Mouse (Mus musculus) E14TG2a.4 (cell line): ENCODE data around the gene Inhbc.

Source experiments
- H3K27me3 ChIP-seq: 2 replicates; pipeline ENCODE4 v1.6.1; 2014; ENCODE audit warnings: low read length, control low read depth; ENCODE audit not compliant: insufficient read depth
- H3K36me3 ChIP-seq: 2 replicates; pipeline ENCODE4 v1.6.1; 2014; ENCODE audit warnings: low read length, control low read depth; ENCODE audit not compliant: insufficient read depth
- H3K4me1 ChIP-seq: replicated peaks from 2 replicates; pipeline ENCODE4 v1.6.1; 2014; ENCODE audit warnings: low read depth, low read length, control low read depth
- H3K4me3 ChIP-seq: replicated peaks from 2 replicates; pipeline ENCODE4 v1.5.1; 2014; ENCODE audit warnings: mild to moderate bottlenecking, low read length
- H3K9me3 ChIP-seq: 2 replicates; pipeline ENCODE4 v1.6.1; 2014; ENCODE audit warnings: low read length, control low read depth
- CTCF ChIP-seq: conservative IDR thresholded peaks from 2 replicates; pipeline ENCODE4 v1.5.1; 2014; ENCODE audit warnings: low read length
- NANOG ChIP-seq: IDR thresholded peaks from 2 replicates; pipeline ENCODE4 v1.6.1; 2014; ENCODE audit warnings: borderline replicate concordance, low read length, mixed read lengths
- POU5F1 ChIP-seq: IDR thresholded peaks from 2 replicates; pipeline ENCODE4 v1.6.1; 2014; ENCODE audit warnings: low read length, borderline replicate concordance

Gene Inhbc

DNA sequence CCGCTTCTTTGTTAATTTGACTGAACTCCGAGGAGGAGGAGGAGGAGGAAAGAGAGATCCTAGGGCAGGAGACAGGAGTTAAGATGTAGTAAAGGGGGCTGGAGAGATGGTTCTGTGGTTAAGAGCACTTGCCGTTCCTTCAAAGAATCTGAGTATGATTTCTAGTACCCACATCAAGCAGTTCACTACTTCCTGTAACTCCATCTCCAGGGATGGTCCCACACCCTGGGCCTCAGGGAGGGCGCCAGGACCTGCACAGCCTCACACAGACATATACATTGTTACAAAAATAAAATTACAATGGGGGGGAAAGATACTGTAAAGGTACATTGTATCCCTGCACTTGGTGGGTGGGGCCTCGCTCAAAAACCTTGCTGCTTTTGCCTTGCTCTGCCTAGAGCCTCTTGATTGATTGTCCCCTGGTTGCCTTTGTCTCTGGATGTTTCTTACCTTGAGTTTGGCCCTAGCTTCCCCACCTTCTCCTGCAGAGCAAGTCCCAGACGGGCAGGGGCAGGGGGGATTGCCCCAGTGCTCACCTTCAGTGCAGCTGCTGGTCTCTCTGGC is 32.6 kb downstream of the Inhbc start:
- TF ChIP-seq POU5F1 (no peak), CTCF (no peak), NANOG (no peak)
- no peaks in the 10 kb centered on the region for H3K9me3 ChIP-seq
- H3K4me3 ChIP-seq, result peak overlapping the region; percentile 75
- H3K4me1 ChIP-seq, result peaks cover 74% of the 10 kb centered on the region
- no peaks in the 10 kb centered on the region for H3K27me3 ChIP-seq
- peaks cover 57% of the 10 kb centered on the region for H3K36me3 ChIP-seq

DNA sequence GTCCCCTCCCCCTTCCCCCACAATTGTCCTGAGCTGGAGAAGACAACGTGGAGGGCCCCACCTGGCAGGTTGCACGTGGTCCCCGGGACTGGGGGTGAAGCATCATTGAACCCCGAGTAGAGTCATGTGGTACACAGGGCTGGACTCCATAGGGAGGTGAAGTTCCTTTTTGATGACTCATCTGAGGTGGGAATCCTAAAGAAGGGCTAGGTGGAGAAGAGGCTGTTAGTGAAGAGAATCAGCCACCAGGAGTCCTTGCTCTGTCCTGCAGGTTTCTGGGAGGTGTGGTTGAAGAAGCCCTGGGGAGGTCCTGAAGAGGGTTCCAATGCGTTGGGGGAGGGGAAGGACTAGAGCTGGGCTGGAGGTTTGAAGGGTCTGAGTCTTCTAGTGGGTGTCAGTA is 33.3 kb downstream of the Inhbc start:
- Histone ChIP-seq H3K36me3 (peaks cover 63% of the 10 kb centered on the region), H3K4me1 (peaks cover 73% of the 10 kb centered on the region), H3K27me3 (no peaks in the 10 kb centered on the region), H3K9me3 (no peaks in the 10 kb centered on the region), H3K4me3 (peak overlapping the region; percentile 75)
- TF ChIP-seq POU5F1 (no peak), CTCF (no peak), NANOG (no peak)

DNA sequence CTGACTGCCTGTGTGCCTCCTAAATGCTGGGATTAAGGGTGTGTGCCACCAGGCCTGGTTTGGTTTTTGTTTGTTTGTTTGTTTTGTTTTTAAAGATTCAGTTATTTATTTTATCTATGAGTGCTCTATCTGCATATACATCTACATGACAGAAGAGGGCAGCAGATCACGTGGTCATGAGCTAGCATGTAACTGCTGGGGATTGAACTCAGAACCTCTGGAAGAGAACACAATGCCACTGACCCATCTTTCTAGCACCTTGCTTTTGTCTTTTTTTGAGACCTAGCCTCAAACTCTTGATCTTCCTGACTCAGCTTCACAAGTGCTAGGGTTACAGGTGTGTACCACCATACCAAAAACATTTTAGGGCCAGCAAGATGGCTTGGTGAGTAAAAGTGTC is 35.0 kb downstream of the Inhbc start:
- peak overlapping the region; percentile 75; the same call in 1 of the 2 replicates for H3K4me3 ChIP-seq
- H3K36me3 ChIP-seq, result peaks cover 79% of the 10 kb centered on the region
- no peaks in the 10 kb centered on the region for H3K9me3 ChIP-seq
- H3K4me1 ChIP-seq, result peaks cover 80% of the 10 kb centered on the region
- TF ChIP-seq POU5F1, result no peak
- TF ChIP-seq CTCF, result no peak
- TF ChIP-seq NANOG, result no peak
- no peaks in the 10 kb centered on the region for H3K27me3 ChIP-seq

DNA sequence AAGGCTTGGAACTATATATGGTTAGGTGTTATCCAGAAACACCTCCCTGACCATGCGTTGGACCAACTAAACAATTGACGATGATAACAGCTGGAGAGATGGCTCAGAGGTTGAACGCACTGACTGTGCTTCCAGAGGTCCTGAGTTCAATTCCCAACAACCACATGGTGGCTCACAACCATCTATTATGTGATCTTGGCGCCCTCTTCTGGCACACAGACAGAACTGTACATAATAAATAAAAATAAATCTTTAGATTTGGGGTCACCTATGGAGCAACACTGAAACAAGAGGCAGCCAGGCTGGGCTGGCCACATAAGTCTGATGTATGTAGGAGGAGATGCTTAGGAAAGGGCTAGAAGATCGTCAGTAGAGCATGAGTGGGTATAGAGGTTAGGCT is 37.1 kb downstream of the Inhbc start:
- H3K9me3 ChIP-seq, result no peaks in the 10 kb centered on the region
- peak; percentile 32; the same call in 1 of the 2 replicates for TF ChIP-seq CTCF
- TF ChIP-seq POU5F1, result no peak
- peaks cover 95% of the 10 kb centered on the region for H3K36me3 ChIP-seq
- no peaks in the 10 kb centered on the region for H3K27me3 ChIP-seq
- H3K4me3 ChIP-seq, result peak overlapping the region; percentile 51
- peaks cover 93% of the 10 kb centered on the region for H3K4me1 ChIP-seq

DNA sequence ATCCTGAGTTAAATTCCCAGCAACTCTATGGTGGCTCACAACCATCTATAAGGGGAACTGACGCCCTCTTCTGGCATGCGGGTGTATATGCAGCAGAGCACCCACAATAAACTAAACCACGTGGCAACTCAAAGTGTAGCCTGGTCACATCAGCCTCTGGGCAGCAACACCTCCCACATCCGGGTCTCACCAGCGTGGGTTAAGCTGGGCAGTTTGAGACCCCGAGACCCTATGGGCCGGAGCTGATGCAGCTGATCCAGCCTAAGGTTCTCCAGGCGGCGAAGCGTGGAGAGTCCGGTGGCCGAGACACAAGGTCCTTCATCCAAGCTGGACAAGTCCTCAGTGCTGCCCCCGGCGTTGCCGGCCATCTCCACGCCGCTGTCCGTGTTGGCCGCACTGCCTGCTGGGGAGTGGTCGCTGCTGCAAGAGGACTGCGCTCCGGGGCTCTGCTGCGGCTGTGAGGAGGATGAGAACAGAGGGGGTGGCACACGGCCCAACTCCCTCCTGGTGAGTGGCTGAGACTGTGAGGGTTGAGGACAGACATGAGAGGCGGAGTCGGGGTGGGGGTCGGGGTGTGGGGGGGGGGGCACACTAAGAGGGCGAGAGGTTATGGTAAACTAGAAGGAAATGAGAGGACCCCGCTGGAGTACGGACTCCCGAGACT is 37.9 kb downstream of the Inhbc start:
- no peaks in the 10 kb centered on the region for H3K9me3 ChIP-seq
- peaks cover 93% of the 10 kb centered on the region for H3K4me1 ChIP-seq
- H3K4me3 ChIP-seq, result peak overlapping the region; percentile 66
- TF ChIP-seq POU5F1 (no peak), CTCF (peak; percentile 86), NANOG (no peak)
- H3K36me3 ChIP-seq, result peaks cover 87% of the 10 kb centered on the region
- peaks cover 7% of the 10 kb centered on the region for H3K27me3 ChIP-seq

DNA sequence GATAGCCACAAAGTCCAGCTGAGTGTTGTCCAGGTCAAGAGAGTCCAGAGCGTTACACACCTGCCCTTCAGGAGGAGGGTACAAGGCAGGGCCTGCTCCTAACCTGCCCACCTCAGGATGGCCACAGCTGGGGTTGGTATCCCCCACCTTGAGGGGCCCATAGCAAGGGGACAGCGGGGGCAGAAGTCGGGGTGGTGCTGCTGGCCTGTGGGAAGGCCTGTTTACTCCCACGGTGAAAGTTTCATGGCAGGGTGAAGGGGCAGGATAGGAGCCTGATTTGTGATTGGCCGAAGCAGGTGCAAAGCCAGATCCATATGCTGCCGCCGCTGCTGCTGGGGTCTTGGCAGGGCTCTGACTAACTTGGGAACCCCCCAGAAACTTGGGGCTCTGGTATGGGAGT is 40.0 kb downstream of the Inhbc start:
- no peak overlapping the region for H3K4me3 ChIP-seq
- peaks cover 92% of the 10 kb centered on the region for H3K4me1 ChIP-seq
- TF ChIP-seq CTCF, result no peak
- TF ChIP-seq NANOG, result no peak
- TF ChIP-seq POU5F1, result no peak
- peaks cover 29% of the 10 kb centered on the region for H3K27me3 ChIP-seq
- no peaks in the 10 kb centered on the region for H3K9me3 ChIP-seq
- peaks cover 66% of the 10 kb centered on the region for H3K36me3 ChIP-seq

DNA sequence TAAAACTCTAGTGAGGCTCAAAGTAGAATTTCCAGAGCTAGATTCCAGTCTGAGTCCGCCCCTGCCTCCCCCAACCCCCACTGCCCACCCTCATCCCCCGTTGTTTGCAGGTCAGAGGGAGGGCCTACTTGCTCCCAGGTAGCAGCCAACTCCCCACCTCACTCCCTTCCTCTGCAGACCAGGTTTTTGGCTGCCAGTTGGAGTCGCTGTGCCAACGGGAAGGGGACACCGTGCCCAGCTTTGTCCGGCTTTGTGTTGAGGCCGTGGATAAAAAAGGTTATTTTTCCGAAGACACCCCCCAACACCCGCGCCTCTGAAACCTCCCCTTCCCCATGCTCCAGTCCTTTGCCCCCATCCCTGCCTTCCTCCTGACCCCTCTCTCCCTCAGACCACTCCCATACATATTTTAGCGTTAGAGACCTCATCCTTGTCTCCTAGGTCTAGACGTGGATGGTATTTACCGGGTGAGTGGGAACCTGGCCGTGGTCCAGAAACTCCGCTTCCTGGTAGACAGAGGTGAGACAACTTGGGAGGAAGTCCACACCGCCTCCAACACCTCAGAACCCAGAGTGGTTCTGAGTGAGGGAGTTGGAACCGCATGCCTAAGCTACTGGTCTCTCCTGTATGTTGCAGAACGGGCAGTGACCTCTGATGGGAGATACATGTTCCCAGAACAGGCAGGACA is 42.6 kb downstream of the Inhbc start:
- H3K4me1 ChIP-seq, result peaks cover 96% of the 10 kb centered on the region
- peaks cover 40% of the 10 kb centered on the region for H3K36me3 ChIP-seq
- peak overlapping the region; percentile 76; the same call in 1 of the 2 replicates for H3K4me3 ChIP-seq
- H3K27me3 ChIP-seq, result peaks cover 46% of the 10 kb centered on the region
- TF ChIP-seq POU5F1 (no peak), NANOG (no peak), CTCF (no peak)
- H3K9me3 ChIP-seq, result no peaks in the 10 kb centered on the region

DNA sequence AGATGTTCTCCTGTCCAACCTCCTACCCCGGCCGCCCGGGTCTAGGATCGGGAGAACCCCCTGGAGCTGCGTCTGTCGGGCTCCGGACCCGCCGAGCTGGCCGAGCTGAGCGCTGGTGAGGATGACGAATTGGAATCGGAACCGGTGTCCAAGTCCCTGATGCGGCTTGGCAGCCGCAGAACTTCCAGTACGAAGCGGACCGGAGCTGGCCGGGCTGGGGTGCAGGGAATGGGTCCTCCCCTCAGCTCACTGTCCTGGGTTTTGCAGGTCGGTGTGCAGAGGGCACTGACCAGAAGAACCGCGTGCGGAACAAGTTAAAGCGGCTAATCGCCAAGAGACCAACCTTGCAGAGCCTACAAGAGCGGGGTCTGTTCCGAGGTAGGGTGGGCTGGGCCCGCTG is 43.4 kb downstream of the Inhbc start:
- Histone ChIP-seq H3K27me3 (peaks cover 53% of the 10 kb centered on the region), H3K9me3 (no peaks in the 10 kb centered on the region), H3K4me1 (peaks cover 96% of the 10 kb centered on the region), H3K4me3 (peak overlapping the region; percentile 76), H3K36me3 (peaks cover 33% of the 10 kb centered on the region)
- TF ChIP-seq POU5F1 (no peak), CTCF (no peak), NANOG (no peak)
